Mouse (Mus musculus): ENCODE data around the gene Nek1. TPM values are rescaled to one million over a fixed set of nuclear protein-coding genes. Genes with fewer than 3 reads are reported as not detected.
A peak's percentile ranks its signal among the peaks of the same experiment; 100 is the strongest.

Nek1 gene
- total and polyA plus RNA-seq, 2 experiments, result 2.0 to 7.7 TPM

DNA sequence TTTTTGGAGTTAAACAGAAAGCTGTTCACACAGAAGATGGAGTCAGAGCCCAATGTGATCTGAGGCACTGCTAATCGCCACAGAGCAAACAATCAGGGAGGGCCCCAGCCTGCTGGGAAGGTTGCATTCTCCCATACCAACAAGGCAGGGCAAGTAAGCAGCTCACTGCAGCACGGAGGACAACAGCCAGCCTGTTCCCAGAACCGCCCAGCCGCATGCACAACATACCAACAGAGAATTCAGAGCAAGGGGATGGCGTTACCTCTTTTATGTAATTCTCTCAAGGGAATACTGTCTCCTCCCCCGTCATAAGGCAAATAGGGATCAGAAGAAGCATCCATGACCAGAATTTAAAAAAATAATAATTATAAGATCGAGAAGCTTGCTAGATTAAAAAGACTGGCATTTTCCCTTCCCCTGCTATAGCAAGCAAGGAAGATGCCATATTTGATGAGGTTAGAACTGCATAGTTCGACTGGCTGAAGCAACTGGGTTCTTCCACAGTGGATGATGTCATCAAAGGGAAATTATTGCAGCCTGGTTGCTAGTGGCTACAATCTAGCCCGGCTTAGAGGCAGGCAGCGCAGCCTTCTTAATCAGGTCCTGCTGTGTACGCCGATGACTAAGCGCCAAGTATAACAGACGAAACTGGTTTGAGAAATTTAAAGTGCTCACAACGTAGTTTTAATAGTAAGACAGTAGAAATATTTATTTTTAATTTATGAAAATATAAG is 38.5 kb upstream of the Nek1 start:
- Histone ChIP-seq H3K4me1 (ENCODE audit: control insufficient read depth, insufficient read depth, low read length) (peaks cover 10% of the 10 kb centered on the region; the same call in 1 of the 2 replicates), H3K27me3 (ENCODE audit: control insufficient read depth, insufficient read depth, low read length) (no peaks in the 10 kb centered on the region), H3K27ac (replicated peaks; ENCODE audit: insufficient read depth, low read depth, low read length) (peak overlapping the region; percentile 14), H3K36me3 (ENCODE audit: control insufficient read depth, insufficient read depth, low read length) (no peaks in the 10 kb centered on the region), H3K79me2 (ENCODE audit: control insufficient read depth, insufficient read depth, low read length) (peaks cover 24% of the 10 kb centered on the region; the same call in 1 of the 2 replicates), H3K9ac (ENCODE audit: low read depth, low read length) (no peak overlapping the region; the same call in 1 of the 2 replicates), H3K4me3 (ENCODE audit: insufficient read depth, low read depth, low read length) (peak overlapping the region; percentile 17)
- DNase-seq (ENCODE audit: extremely low read depth, low read depth, low spot score), result peak; percentile 78
- WGBS, result 7% methylated on average over 15 of the region's 15 CpGs
- TF ChIP-seq POLR2A (IDR thresholded peaks at IDR 0.05; ENCODE audit: extremely low read depth, insufficient read depth, low read length) (no peak), CTCF (IDR thresholded peaks at IDR 0.05; ENCODE audit: low read depth, low read length) (no peak)

- DNase-seq (ENCODE audit: extremely low read depth, low read depth, low spot score), result peak; percentile 29
- H3K9ac ChIP-seq (ENCODE audit: low read depth, low read length), result no peak overlapping the region
Observed at GRCm38 (mm10) chr8:60956847-60957246, 36.1 kb upstream of the Nek1 start.

DNA sequence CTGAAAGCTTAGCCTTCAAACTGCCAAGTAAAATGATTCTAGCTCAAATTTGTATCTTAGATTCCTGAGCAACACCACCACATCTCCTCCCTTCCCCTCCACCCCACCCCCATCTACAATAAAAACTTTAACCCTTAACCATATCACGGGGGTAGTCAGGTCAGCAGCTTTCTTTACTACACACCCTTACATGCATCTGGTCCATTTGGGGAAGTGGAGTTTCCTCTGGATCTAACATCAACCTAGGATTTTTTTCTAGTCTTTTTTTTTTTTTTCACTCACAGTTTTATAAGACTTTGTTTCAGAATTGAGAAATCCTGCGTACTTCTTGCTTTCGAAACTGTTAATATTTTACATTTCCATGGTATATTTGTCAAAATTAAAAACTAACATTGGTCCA is 30.2 kb upstream of the Nek1 start:
- no peak for DNase-seq (ENCODE audit: extremely low read depth, low read depth, low spot score)
- no peaks in the 10 kb centered on the region for H3K27me3 ChIP-seq (ENCODE audit: control insufficient read depth, insufficient read depth, low read length)
- 66% methylated on average over 3 of the region's 3 CpGs for WGBS
- H3K9ac ChIP-seq (ENCODE audit: low read depth, low read length), result no peak overlapping the region
- H3K79me2 ChIP-seq (ENCODE audit: control insufficient read depth, insufficient read depth, low read length), result peaks cover 13% of the 10 kb centered on the region; the same call in 1 of the 2 replicates
- no peak overlapping the region for H3K4me3 ChIP-seq (ENCODE audit: insufficient read depth, low read depth, low read length)
- no peak overlapping the region for H3K27ac ChIP-seq (replicated peaks; ENCODE audit: insufficient read depth, low read depth, low read length)
- H3K36me3 ChIP-seq (ENCODE audit: control insufficient read depth, insufficient read depth, low read length), result no peaks in the 10 kb centered on the region
- no peak for TF ChIP-seq CTCF (IDR thresholded peaks at IDR 0.05; ENCODE audit: low read depth, low read length)
- TF ChIP-seq POLR2A (IDR thresholded peaks at IDR 0.05; ENCODE audit: extremely low read depth, insufficient read depth, low read length), result no peak
- H3K4me1 ChIP-seq (ENCODE audit: control insufficient read depth, insufficient read depth, low read length), result peaks cover 6% of the 10 kb centered on the region

More at GRCm38 (mm10) chr8:60956847-60957246, 36.1 kb upstream of the Nek1 start:
- Histone ChIP-seq H3K4me1 (ENCODE audit: control insufficient read depth, insufficient read depth, low read length) (peaks cover 7% of the 10 kb centered on the region; the same call in 1 of the 2 replicates), H3K27me3 (ENCODE audit: control insufficient read depth, insufficient read depth, low read length) (no peaks in the 10 kb centered on the region), H3K4me3 (ENCODE audit: insufficient read depth, low read depth, low read length) (no peak overlapping the region), H3K79me2 (ENCODE audit: control insufficient read depth, insufficient read depth, low read length) (peaks cover 15% of the 10 kb centered on the region; the same call in 1 of the 2 replicates), H3K36me3 (ENCODE audit: control insufficient read depth, insufficient read depth, low read length) (no peaks in the 10 kb centered on the region), H3K27ac (replicated peaks; ENCODE audit: insufficient read depth, low read depth, low read length) (no peak overlapping the region)
- 60% methylated on average over 7 of the region's 7 CpGs for WGBS
- TF ChIP-seq POLR2A (IDR thresholded peaks at IDR 0.05; ENCODE audit: extremely low read depth, insufficient read depth, low read length), result no peak
- no peak for TF ChIP-seq CTCF (IDR thresholded peaks at IDR 0.05; ENCODE audit: low read depth, low read length)

DNA sequence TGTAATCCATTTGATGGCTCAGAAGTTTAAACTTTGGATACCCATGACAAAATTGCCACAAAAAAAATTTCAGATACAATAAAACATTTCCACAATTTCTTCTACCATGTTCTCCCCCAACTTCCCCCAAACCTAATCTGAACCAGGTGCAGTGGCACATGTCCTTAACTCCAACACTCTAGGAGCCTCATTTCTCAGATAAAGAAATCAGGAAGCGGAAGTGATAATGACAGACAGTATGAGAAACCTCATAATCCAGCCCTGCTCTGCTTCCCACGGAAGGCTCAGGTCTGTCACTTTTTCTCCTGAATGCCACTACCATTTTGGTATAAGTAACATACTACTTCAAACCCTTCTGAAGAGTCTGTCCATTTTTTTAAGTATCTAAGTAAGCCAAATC is 29.1 kb upstream of the Nek1 start:
- Histone ChIP-seq H3K27ac (replicated peaks; ENCODE audit: insufficient read depth, low read depth, low read length) (no peak overlapping the region), H3K4me3 (ENCODE audit: insufficient read depth, low read depth, low read length) (no peak overlapping the region), H3K27me3 (ENCODE audit: control insufficient read depth, insufficient read depth, low read length) (no peaks in the 10 kb centered on the region), H3K4me1 (ENCODE audit: control insufficient read depth, insufficient read depth, low read length) (peaks cover 6% of the 10 kb centered on the region), H3K9ac (ENCODE audit: low read depth, low read length) (no peak overlapping the region), H3K36me3 (ENCODE audit: control insufficient read depth, insufficient read depth, low read length) (no peaks in the 10 kb centered on the region), H3K79me2 (ENCODE audit: control insufficient read depth, insufficient read depth, low read length) (peaks cover 11% of the 10 kb centered on the region; the same call in 1 of the 2 replicates)
- no peak for DNase-seq (ENCODE audit: extremely low read depth, low read depth, low spot score)
- 73% methylated on average over 2 of the region's 2 CpGs for WGBS
- no peak for TF ChIP-seq POLR2A (IDR thresholded peaks at IDR 0.05; ENCODE audit: extremely low read depth, insufficient read depth, low read length)
- no peak for TF ChIP-seq CTCF (IDR thresholded peaks at IDR 0.05; ENCODE audit: low read depth, low read length)

DNA sequence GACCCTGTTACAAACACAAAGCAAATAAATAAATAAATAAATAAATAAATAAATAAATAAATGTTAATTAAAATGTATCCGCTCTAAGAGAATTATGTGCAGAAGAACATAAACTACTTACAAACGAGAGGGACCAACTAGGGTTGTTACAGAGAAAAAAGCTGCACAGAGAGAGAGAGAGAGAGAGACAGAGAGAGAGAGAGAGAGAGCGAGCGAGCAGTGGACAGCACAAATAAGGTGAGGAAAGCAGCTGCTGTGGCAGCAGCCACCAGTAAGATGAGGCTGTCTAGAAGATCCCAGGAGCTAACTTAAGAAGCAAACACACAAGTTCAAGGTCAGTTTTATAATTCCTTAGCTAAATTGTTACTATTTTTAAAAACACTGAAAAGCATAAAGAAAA is 28.5 kb upstream of the Nek1 start:
- peaks cover 8% of the 10 kb centered on the region for H3K4me1 ChIP-seq (ENCODE audit: control insufficient read depth, insufficient read depth, low read length)
- no peak overlapping the region for H3K9ac ChIP-seq (ENCODE audit: low read depth, low read length)
- H3K27me3 ChIP-seq (ENCODE audit: control insufficient read depth, insufficient read depth, low read length), result no peaks in the 10 kb centered on the region
- WGBS, result 94% methylated on average over 4 of the region's 4 CpGs
- DNase-seq (ENCODE audit: extremely low read depth, low read depth, low spot score), result no peak
- TF ChIP-seq CTCF (IDR thresholded peaks at IDR 0.05; ENCODE audit: low read depth, low read length), result no peak
- TF ChIP-seq POLR2A (IDR thresholded peaks at IDR 0.05; ENCODE audit: extremely low read depth, insufficient read depth, low read length), result no peak
- H3K27ac ChIP-seq (replicated peaks; ENCODE audit: insufficient read depth, low read depth, low read length), result no peak overlapping the region
- no peaks in the 10 kb centered on the region for H3K36me3 ChIP-seq (ENCODE audit: control insufficient read depth, insufficient read depth, low read length)
- H3K4me3 ChIP-seq (ENCODE audit: insufficient read depth, low read depth, low read length), result no peak overlapping the region
- peaks cover 15% of the 10 kb centered on the region; the same call in 1 of the 2 replicates for H3K79me2 ChIP-seq (ENCODE audit: control insufficient read depth, insufficient read depth, low read length)

DNA sequence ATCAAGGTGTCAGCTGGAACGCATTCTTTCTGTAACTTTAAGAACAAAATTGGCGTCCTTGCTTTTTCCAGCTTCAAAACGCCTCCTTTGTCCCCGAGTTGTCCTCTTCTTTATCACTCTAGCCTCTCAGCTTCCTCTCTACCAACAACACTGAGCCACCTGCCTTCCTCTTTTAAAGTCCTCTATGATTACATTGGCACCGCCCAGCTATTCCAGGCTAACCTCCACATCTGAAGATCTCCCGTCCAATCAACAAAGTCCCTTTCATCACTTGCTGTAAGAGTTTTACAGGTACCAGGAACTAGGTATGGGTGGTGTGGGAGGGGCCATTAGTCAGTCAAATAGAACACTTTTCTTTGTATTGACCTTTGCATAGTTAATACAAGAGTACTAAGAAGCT is 27.7 kb upstream of the Nek1 start:
- TF ChIP-seq CTCF (IDR thresholded peaks at IDR 0.05; ENCODE audit: low read depth, low read length), result no peak
- TF ChIP-seq POLR2A (IDR thresholded peaks at IDR 0.05; ENCODE audit: extremely low read depth, insufficient read depth, low read length), result no peak
- 29% methylated on average over 6 of the region's 6 CpGs for WGBS
- peaks cover 15% of the 10 kb centered on the region; the same call in 1 of the 2 replicates for H3K79me2 ChIP-seq (ENCODE audit: control insufficient read depth, insufficient read depth, low read length)
- H3K9ac ChIP-seq (ENCODE audit: low read depth, low read length), result no peak overlapping the region
- no peak overlapping the region for H3K4me3 ChIP-seq (ENCODE audit: insufficient read depth, low read depth, low read length)
- H3K27me3 ChIP-seq (ENCODE audit: control insufficient read depth, insufficient read depth, low read length), result no peaks in the 10 kb centered on the region
- H3K4me1 ChIP-seq (ENCODE audit: control insufficient read depth, insufficient read depth, low read length), result peaks cover 8% of the 10 kb centered on the region
- no peaks in the 10 kb centered on the region for H3K36me3 ChIP-seq (ENCODE audit: control insufficient read depth, insufficient read depth, low read length)
- DNase-seq (ENCODE audit: extremely low read depth, low read depth, low spot score), result peak; percentile 45
- H3K27ac ChIP-seq (replicated peaks; ENCODE audit: insufficient read depth, low read depth, low read length), result peak overlapping the region; percentile 58; the same call in 1 of the 2 replicates
